Mouse (Mus musculus): ENCODE measurements around the gene Tssk3.

The Tssk3 gene

DNA sequence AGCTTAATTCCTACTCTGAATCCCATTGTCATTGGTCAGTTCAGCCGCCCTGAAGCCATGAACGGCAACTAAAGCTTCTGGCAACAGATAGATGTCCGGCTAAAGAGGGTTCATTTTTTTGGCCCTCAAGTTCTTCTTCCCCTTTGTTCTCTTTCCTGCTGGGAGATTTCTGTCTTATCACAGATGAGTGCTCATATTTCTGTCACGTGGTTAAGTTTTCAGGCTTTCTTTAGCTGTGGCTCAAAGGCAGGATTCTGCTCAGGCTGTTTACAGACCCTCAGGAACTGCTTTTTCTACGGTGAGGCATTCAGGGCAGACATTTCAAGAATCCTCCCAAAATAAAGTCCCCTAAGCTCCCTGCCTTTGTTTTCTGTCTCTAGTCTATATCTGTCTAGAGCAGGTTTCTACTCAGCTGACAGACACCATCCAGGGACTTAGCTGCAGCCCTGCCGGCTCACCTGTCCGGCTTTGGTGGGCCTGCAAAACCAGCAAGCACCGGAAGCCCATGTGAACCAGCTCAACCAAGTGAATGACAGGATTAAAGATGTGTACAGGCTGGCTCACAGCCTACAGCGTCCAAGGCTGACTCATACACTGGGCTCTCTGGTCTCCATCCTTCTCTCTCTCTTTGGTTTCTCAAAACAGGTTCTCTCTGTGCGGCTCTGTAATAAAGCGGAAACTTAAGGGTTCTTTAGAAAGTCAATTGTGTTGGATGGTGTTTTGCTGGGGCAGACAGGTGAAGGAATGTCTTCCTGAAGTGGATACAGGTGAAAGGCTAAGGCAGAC, 42.9 kb downstream of the Tssk3 start:
- no peak for DNase-seq

DNA sequence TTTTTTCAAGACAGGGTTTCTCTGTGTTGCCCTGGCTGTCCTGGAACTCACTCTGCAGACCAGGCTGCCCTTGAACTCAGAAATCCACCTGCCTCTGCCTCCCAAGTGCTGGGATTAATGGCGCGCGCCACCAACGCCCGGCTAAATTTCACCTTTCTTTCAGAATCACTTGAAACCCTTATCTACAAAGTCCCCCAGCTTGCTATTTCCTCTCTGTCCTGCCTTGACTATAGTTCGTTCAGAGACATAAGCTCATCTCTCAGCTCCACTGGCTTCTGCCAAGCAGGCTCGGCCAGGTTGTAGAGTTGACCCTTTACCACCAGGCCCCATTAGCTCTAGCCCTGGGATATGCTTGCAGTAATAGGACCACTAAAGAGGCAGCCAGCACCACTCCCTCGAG, 43.5 kb downstream of the Tssk3 start:
- DNase-seq = no peak

GRCm38 (mm10) chr4:129441145-129441544, 49.7 kb downstream of the Tssk3 start:
- DNase-seq = peak in 1 of 2 experiments; percentile 26

GRCm38 (mm10) chr4:129440340-129441063, 50.3 kb downstream of the Tssk3 start, which contains the start of gene Zbtb8b:
TSS of gene Zbtb8b (minus strand) at chr4:129440853.
- peak; percentile 74 to 83 for DNase-seq
